Mouse (Mus musculus) MEL (cell line): Measurements from ENCODE around the gene Ube2j1.
A peak's percentile ranks its signal among the peaks of the same experiment; 100 is the strongest.

Source experiments
- CHD1 ChIP-seq: IDR thresholded peaks from 2 replicates; pipeline ENCODE4 v1.6.1; 2012; ENCODE audit warnings: low read depth, mild to moderate bottlenecking, inconsistent platforms, low read length, improper control_type of control experiment
- CTCF ChIP-seq, 3 experiments: IDR thresholded peaks in 2 of 3; conservative IDR thresholded peaks in 1 of 3; 2 replicates each; pipeline ENCODE4 v1.5.1; 2011 to 2012; ENCODE audit warnings: low read length in 3 of 3, low read depth in 2 of 3, mild to moderate bottlenecking in 2 of 3, improper control_type of control experiment in 1 of 3, inconsistent platforms in 1 of 3, mixed read lengths in 1 of 3, moderate library complexity in 1 of 3; ENCODE audit not compliant: control insufficient read depth in 1 of 3, insufficient read depth in 1 of 3, poor library complexity in 1 of 3, severe bottlenecking in 1 of 3
- ELF1 ChIP-seq: IDR thresholded peaks from 2 replicates; pipeline ENCODE4 v1.6.1; 2014; ENCODE audit warnings: low read depth, mild to moderate bottlenecking, inconsistent platforms, low read length, improper control_type of control experiment, moderate library complexity
- GABPA ChIP-seq: IDR thresholded peaks from 2 replicates; pipeline ENCODE4 v1.6.1; 2012; ENCODE audit warnings: low read depth, mild to moderate bottlenecking, inconsistent platforms, low read length, improper control_type of control experiment, moderate library complexity
- HCFC1 ChIP-seq: IDR thresholded peaks from 2 replicates; pipeline ENCODE4 v1.6.1; 2012; ENCODE audit warnings: low read depth, mild to moderate bottlenecking, inconsistent platforms, low read length, improper control_type of control experiment, moderate library complexity
- KAT2A ChIP-seq: conservative IDR thresholded peaks from 2 replicates; pipeline ENCODE4 v1.6.1; 2012; ENCODE audit warnings: low read depth, low read length, improper control_type of control experiment, inconsistent platforms
- MAZ ChIP-seq: IDR thresholded peaks from 2 replicates; pipeline ENCODE4 v1.6.1; 2012; ENCODE audit warnings: low read depth, mild to moderate bottlenecking, inconsistent platforms, low read length, improper control_type of control experiment
- POLR2A ChIP-seq, 2 experiments: IDR thresholded peaks; 2 replicates each; pipeline ENCODE4 v1.6.1; 2011 to 2012; ENCODE audit warnings: low read length in 2 of 2, mild to moderate bottlenecking in 2 of 2, control low read depth in 1 of 2, improper control_type of control experiment in 1 of 2, low read depth in 1 of 2, moderate library complexity in 1 of 2; ENCODE audit not compliant: control insufficient read depth in 1 of 2, insufficient read depth in 1 of 2, poor library complexity in 1 of 2
- POLR2AphosphoS2 ChIP-seq: IDR thresholded peaks from 2 replicates; pipeline ENCODE4 v1.6.1; 2011; ENCODE audit warnings: low read length, improper control_type of control experiment
- TCF12 ChIP-seq: IDR thresholded peaks from 2 replicates; pipeline ENCODE4 v1.6.1; 2014; ENCODE audit warnings: low read depth, mild to moderate bottlenecking, inconsistent platforms, low read length, improper control_type of control experiment, moderate library complexity
- UBTF ChIP-seq: IDR thresholded peaks from 2 replicates; pipeline ENCODE4 v1.6.1; 2012; ENCODE audit warnings: low read depth, mild to moderate bottlenecking, inconsistent platforms, low read length, improper control_type of control experiment, moderate library complexity, borderline replicate concordance; ENCODE audit not compliant: insufficient read depth

DNA sequence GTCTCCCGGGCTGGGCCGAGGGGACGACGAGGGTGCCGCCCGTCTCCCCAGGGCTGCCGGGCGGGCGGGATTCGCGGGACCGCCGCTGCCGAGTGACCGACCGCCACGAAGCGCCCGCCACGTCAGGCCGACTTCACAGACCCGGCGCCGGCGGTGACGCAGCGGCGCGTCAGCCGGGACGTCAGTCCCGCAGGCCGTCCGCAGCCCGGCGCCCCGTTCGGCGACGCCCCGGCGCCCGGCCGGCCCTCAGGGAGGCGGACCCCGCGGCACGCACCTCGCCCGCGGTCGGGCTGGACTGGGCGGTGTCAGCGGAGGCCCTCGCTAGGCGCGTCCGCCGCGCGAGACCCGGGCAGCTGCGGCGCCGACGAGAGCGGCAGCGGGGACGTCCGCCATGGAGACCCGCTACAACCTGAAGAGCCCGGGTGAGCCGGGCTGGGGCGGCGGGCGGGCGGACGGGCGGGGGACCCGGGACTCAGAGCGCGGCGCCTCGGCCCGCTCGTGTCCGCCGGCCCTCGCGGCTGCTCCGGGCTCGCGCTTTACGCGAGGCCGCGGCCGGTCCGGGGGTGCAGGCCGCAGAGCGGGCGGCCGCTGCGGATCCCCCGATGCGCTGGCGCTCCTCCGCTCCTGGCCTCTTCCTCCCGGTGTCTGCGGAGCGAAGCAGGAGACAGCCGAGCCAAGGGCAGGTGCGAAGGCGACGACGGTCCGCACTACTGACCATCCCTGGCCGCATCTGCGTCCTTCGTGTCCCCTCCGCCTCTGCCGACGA lies at the start of gene Ube2j1:
- no peak; the same call in 1 of the 2 replicates for TF ChIP-seq KAT2A
- TF ChIP-seq CTCF (IDR thresholded peaks at IDR 0.05 in 2 of 3, conservative IDR thresholded peaks at IDR 0.05 in 1 of 3; ENCODE audit: control insufficient read depth in 1 of 3, insufficient read depth in 1 of 3, low read depth in 2 of 3, low read length in 3 of 3, poor library complexity in 1 of 3, severe bottlenecking in 1 of 3), result no peak
- no peak for TF ChIP-seq MAZ
- no peak for TF ChIP-seq ELF1
- peak; percentile 80 for TF ChIP-seq HCFC1
- 0 out of 2 replicates have a peak, but pooled peaks have one; percentile 4 for TF ChIP-seq TCF12
- no peak for TF ChIP-seq GABPA
- peak; percentile 59; the same call in 1 of the 2 replicates for TF ChIP-seq POLR2AphosphoS2
- peak; percentile 98 for TF ChIP-seq UBTF
- TF ChIP-seq CHD1, result no peak
- TF ChIP-seq POLR2A (IDR thresholded peaks at IDR 0.05; ENCODE audit: control insufficient read depth in 1 of 2, insufficient read depth in 1 of 2, low read depth in 1 of 2, low read length in 2 of 2, poor library complexity in 1 of 2), result peak; percentile 86 to 87; a peak in 3 of 4 replicates
